15 mouse cellular contexts compared by ENCODE assay signal in the genomic region with DNA sequence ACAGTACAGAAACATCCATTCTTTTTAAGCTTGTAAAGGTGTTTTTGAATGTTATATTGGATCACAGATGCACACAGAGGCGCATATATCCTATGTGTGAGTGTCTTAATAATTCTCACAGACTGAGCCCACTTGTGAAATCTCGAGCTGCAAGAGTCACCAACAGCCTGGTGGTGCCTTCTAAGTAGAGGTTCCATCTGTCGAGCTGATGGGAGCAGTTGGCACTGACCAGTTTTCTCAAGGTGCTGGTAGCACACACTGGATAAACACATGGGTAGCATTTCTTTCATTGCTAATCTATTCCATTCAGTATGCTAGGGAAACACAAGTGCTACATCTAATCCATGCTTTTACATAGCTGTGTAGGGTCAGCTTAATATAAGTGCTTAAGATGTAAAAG. TPM values are rescaled to one million over a fixed set of nuclear protein-coding genes. Genes with fewer than 3 reads are reported as not detected.
"Had no signal": no experiment of that assay in that cellular context is flagged by ENCODE, and none has a peak within 500 bp of the region (broad histone marks: within the 10 kb centered on the region; RNA-seq: fewer than 3 reads in every experiment).

No protein-coding gene starts in this region.

- H3K4me2 ChIP-seq: liver, embryonic 13.5 days; midbrain, embryonic 11.5 days had no signal

- H3K36me3 ChIP-seq: liver, embryonic 13.5 days had no signal

- H3K9me3 ChIP-seq: liver, embryonic 13.5 days had no signal

- H3K4me3 ChIP-seq: layer of hippocampus, adult 2 months; liver, embryonic 13.5 days had no signal

- H3K27ac ChIP-seq: kidney, postnatal 0 days; liver, embryonic 13.5 days had no signal

- H3K9ac ChIP-seq: liver, embryonic 13.5 days had no signal

- DNase-seq: kidney, postnatal 25 days; layer of hippocampus, adult 9-11 months; liver, embryonic 13.5 days; lung, adult 2 months; lung, postnatal 14 days; lung, postnatal 4 days; midbrain, embryonic 14.5 days; thymus, adult 18-20 months; thymus, postnatal 36 days had no signal

- H3K27me3 ChIP-seq: liver, embryonic 13.5 days had no signal

- H3K4me1 ChIP-seq: liver, embryonic 13.5 days had no signal

RNA-seq across cellular contexts. Expression of a gene that starts 27.9 kb away (rescaled TPM):
- total RNA-seq: liver, adult 2 months; megakaryocyte progenitor cell, adult 5-6 weeks had no signal
- polyA plus RNA-seq: spleen, adult 2 months had no signal
